Mouse (Mus musculus) C2C12 (cell line): ENCODE data around the gene Disp3.

Experiments used
- CEBPB ChIP-seq: IDR thresholded peaks from one replicate; pipeline ENCODE4 v1.6.1; 2011; ENCODE audit warnings: low read depth, mild to moderate bottlenecking, control low read depth, moderate library complexity
- CTCF ChIP-seq: IDR thresholded peaks from one replicate; pipeline ENCODE4 v1.5.1; 2011; ENCODE audit not compliant: control insufficient read depth, insufficient read depth, insufficient read length
- MAX ChIP-seq: IDR thresholded peaks from one replicate; pipeline ENCODE4 v1.6.1; 2011; ENCODE audit warnings: mild to moderate bottlenecking, control low read depth
- MYOD1 ChIP-seq: IDR thresholded peaks from one replicate; pipeline ENCODE4 v1.6.1; 2011; ENCODE audit warnings: low read depth; ENCODE audit not compliant: control insufficient read depth, insufficient read length
- MYOG ChIP-seq: IDR thresholded peaks from one replicate; pipeline ENCODE4 v1.6.1; 2011; ENCODE audit not compliant: control insufficient read depth, insufficient read length; ENCODE audit errors: extremely low read depth
- USF1 ChIP-seq: IDR thresholded peaks from one replicate; pipeline ENCODE4 v1.6.1; 2011; ENCODE audit warnings: low read depth, mild to moderate bottlenecking, control low read depth, moderate library complexity

DNA sequence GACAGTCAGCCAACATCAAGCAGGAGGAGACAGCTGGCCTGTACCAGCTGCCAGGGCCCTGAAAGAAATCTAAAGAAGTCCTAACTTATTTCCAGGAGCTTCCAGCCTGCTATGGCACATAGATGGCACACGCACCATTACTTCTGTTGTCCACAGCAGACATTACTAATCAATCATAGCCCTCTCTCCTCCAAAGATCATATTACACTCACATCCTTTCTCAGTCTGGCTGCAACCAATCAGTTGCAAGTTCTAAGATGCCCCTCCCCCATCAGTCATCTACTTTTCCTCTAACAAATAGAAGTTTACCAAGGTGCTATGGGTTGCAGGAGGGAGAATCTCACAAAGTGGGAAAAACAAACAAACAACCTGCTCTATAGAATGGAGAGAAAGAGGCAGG is 40.5 kb upstream of the Disp3 start:
- TF ChIP-seq CTCF = no peak
- TF ChIP-seq MYOD1 = no peak
- no peak for TF ChIP-seq MAX
- no peak for TF ChIP-seq MYOG
- no peak for TF ChIP-seq USF1
- no peak for TF ChIP-seq CEBPB
